Mouse (Mus musculus): Measurements from ENCODE around the gene Auts2. TPM values are rescaled to one million over a fixed set of nuclear protein-coding genes. Genes with fewer than 3 reads are reported as not detected.
A peak's percentile ranks its signal among the peaks of the same experiment; 100 is the strongest.

The Auts2 gene
- polyA plus RNA-seq, 1 experiment from 2014 or later, result 45.3 TPM

- no peaks in the 10 kb centered on the region for H3K27me3 ChIP-seq
- peaks cover 20% of the 10 kb centered on the region for H3K4me1 ChIP-seq
- H3K9me3 ChIP-seq (replicated peaks), result no peaks in the 10 kb centered on the region
- 26% methylated on average over 3 of the region's 3 CpGs for WGBS
- no peak overlapping the region for H3K4me3 ChIP-seq (replicated peaks)
- H3K36me3 ChIP-seq, result no peaks in the 10 kb centered on the region
- ATAC-seq (ENCODE audit: insufficient number of reproducible peaks, low FRiP score, low TSS enrichment, low read depth), result no peak
- H3K27ac ChIP-seq (replicated peaks), result no peak overlapping the region
- H3K4me2 ChIP-seq (replicated peaks), result no peak overlapping the region
- no peak overlapping the region for H3K9ac ChIP-seq
These were observed 717.7 kb downstream of the Auts2 start for GRCm38 (mm10) chr5:131825421-131825820.

GRCm38 (mm10) chr5:131824197-131824991 is 718.8 kb downstream of the Auts2 start:
- Histone ChIP-seq H3K9me3 (replicated peaks) (no peaks in the 10 kb centered on the region), H3K4me2 (replicated peaks) (no peak overlapping the region), H3K27ac (replicated peaks) (no peak overlapping the region), H3K9ac (no peak overlapping the region), H3K27me3 (no peaks in the 10 kb centered on the region), H3K4me3 (replicated peaks) (no peak overlapping the region), H3K36me3 (no peaks in the 10 kb centered on the region), H3K4me1 (peaks cover 12% of the 10 kb centered on the region)
- ATAC-seq (ENCODE audit: insufficient number of reproducible peaks, low FRiP score, low TSS enrichment, low read depth), result no peak
- 45% methylated on average over 11 of the region's 11 CpGs for WGBS

- WGBS, result 58% methylated on average over 4 of the region's 4 CpGs
- ATAC-seq (ENCODE audit: insufficient number of reproducible peaks, low FRiP score, low TSS enrichment, low read depth), result no peak
These were observed 721.7 kb downstream of the Auts2 start for GRCm38 (mm10) chr5:131821461-131821860.

GRCm38 (mm10) chr5:131819251-131819691 is 723.9 kb downstream of the Auts2 start:
- Histone ChIP-seq H3K4me2 (replicated peaks) (no peak overlapping the region), H3K36me3 (no peaks in the 10 kb centered on the region), H3K27me3 (no peaks in the 10 kb centered on the region), H3K9me3 (replicated peaks) (no peaks in the 10 kb centered on the region), H3K4me3 (replicated peaks) (no peak overlapping the region), H3K27ac (replicated peaks) (no peak overlapping the region), H3K9ac (no peak overlapping the region), H3K4me1 (peaks cover 9% of the 10 kb centered on the region)
- ATAC-seq (ENCODE audit: insufficient number of reproducible peaks, low FRiP score, low TSS enrichment, low read depth), result no peak
- 87% methylated on average over 15 of the region's 15 CpGs for WGBS

More at GRCm38 (mm10) chr5:131821461-131821860, 721.7 kb downstream of the Auts2 start:
- Histone ChIP-seq H3K4me1 (peaks cover 7% of the 10 kb centered on the region; the same call in 1 of the 2 replicates), H3K9me3 (replicated peaks) (no peaks in the 10 kb centered on the region), H3K36me3 (no peaks in the 10 kb centered on the region), H3K4me2 (replicated peaks) (no peak overlapping the region), H3K27ac (replicated peaks) (no peak overlapping the region), H3K4me3 (replicated peaks) (no peak overlapping the region), H3K9ac (no peak overlapping the region), H3K27me3 (no peaks in the 10 kb centered on the region)

GRCm38 (mm10) chr5:131815498-131815897 is 727.6 kb downstream of the Auts2 start:
- H3K27ac ChIP-seq (replicated peaks), result 0 out of 2 replicates have a peak overlapping the region, but pooled peaks have one; percentile 68
- no peaks in the 10 kb centered on the region for H3K27me3 ChIP-seq
- no peak overlapping the region for H3K4me2 ChIP-seq (replicated peaks)
- H3K4me3 ChIP-seq (replicated peaks), result no peak overlapping the region
- no peaks in the 10 kb centered on the region for H3K36me3 ChIP-seq
- peaks cover 27% of the 10 kb centered on the region for H3K4me1 ChIP-seq
- H3K9me3 ChIP-seq (replicated peaks), result no peaks in the 10 kb centered on the region
- ATAC-seq (ENCODE audit: insufficient number of reproducible peaks, low FRiP score, low TSS enrichment, low read depth), result no peak
- 62% methylated on average over 3 of the region's 3 CpGs for WGBS
- no peak overlapping the region for H3K9ac ChIP-seq

GRCm38 (mm10) chr5:131814503-131815003 is 728.6 kb downstream of the Auts2 start:
- H3K4me3 ChIP-seq (replicated peaks), result no peak overlapping the region
- no peaks in the 10 kb centered on the region for H3K9me3 ChIP-seq (replicated peaks)
- ATAC-seq (ENCODE audit: insufficient number of reproducible peaks, low FRiP score, low TSS enrichment, low read depth), result no peak
- H3K36me3 ChIP-seq, result no peaks in the 10 kb centered on the region
- H3K4me2 ChIP-seq (replicated peaks), result no peak overlapping the region
- peak overlapping the region; percentile 68 for H3K27ac ChIP-seq (replicated peaks)
- H3K4me1 ChIP-seq, result peaks cover 27% of the 10 kb centered on the region
- H3K27me3 ChIP-seq, result no peaks in the 10 kb centered on the region
- H3K9ac ChIP-seq, result no peak overlapping the region
- WGBS, result 19% methylated on average over 9 of the region's 9 CpGs

- H3K4me1 ChIP-seq, result peaks cover 27% of the 10 kb centered on the region
- H3K9me3 ChIP-seq (replicated peaks), result no peaks in the 10 kb centered on the region
- H3K9ac ChIP-seq, result no peak overlapping the region
- WGBS, result 53% methylated on average over 10 of the region's 10 CpGs
- H3K36me3 ChIP-seq, result no peaks in the 10 kb centered on the region
- no peak overlapping the region for H3K4me3 ChIP-seq (replicated peaks)
- H3K27ac ChIP-seq (replicated peaks), result peak overlapping the region; percentile 63
- no peak overlapping the region for H3K4me2 ChIP-seq (replicated peaks)
- no peak for ATAC-seq (ENCODE audit: insufficient number of reproducible peaks, low FRiP score, low TSS enrichment, low read depth)
- H3K27me3 ChIP-seq, result no peaks in the 10 kb centered on the region
These were observed 729.1 kb downstream of the Auts2 start for GRCm38 (mm10) chr5:131813952-131814502.

GRCm38 (mm10) chr5:131813331-131813781 is 729.8 kb downstream of the Auts2 start:
- Histone ChIP-seq H3K4me1 (peaks cover 27% of the 10 kb centered on the region), H3K36me3 (no peaks in the 10 kb centered on the region), H3K9ac (no peak overlapping the region), H3K27me3 (no peaks in the 10 kb centered on the region), H3K4me3 (replicated peaks) (no peak overlapping the region), H3K27ac (replicated peaks) (0 out of 2 replicates have a peak overlapping the region, but pooled peaks have one; percentile 0), H3K4me2 (replicated peaks) (no peak overlapping the region), H3K9me3 (replicated peaks) (no peaks in the 10 kb centered on the region)
- 48% methylated on average over 7 of the region's 7 CpGs for WGBS
- ATAC-seq (ENCODE audit: insufficient number of reproducible peaks, low FRiP score, low TSS enrichment, low read depth), result no peak

GRCm38 (mm10) chr5:131812483-131813063 is 730.6 kb downstream of the Auts2 start:
- no peaks in the 10 kb centered on the region for H3K27me3 ChIP-seq
- no peaks in the 10 kb centered on the region for H3K36me3 ChIP-seq
- H3K9ac ChIP-seq, result no peak overlapping the region
- peaks cover 27% of the 10 kb centered on the region for H3K4me1 ChIP-seq
- peak overlapping the region; percentile 0; the same call in 1 of the 2 replicates for H3K27ac ChIP-seq (replicated peaks)
- no peaks in the 10 kb centered on the region for H3K9me3 ChIP-seq (replicated peaks)
- 49% methylated on average over 10 of the region's 10 CpGs for WGBS
- no peak overlapping the region for H3K4me2 ChIP-seq (replicated peaks)
- H3K4me3 ChIP-seq (replicated peaks), result no peak overlapping the region
- no peak for ATAC-seq (ENCODE audit: insufficient number of reproducible peaks, low FRiP score, low TSS enrichment, low read depth)

- Histone ChIP-seq H3K9ac (no peak overlapping the region), H3K4me2 (replicated peaks) (no peak overlapping the region), H3K9me3 (replicated peaks) (no peaks in the 10 kb centered on the region), H3K27me3 (no peaks in the 10 kb centered on the region), H3K4me3 (replicated peaks) (no peak overlapping the region), H3K4me1 (peaks cover 27% of the 10 kb centered on the region), H3K36me3 (no peaks in the 10 kb centered on the region), H3K27ac (replicated peaks) (no peak overlapping the region)
- ATAC-seq (ENCODE audit: insufficient number of reproducible peaks, low FRiP score, low TSS enrichment, low read depth), result no peak
- 84% methylated on average over 2 of the region's 2 CpGs for WGBS
These were observed 736.8 kb downstream of the Auts2 start for GRCm38 (mm10) chr5:131806350-131806749.

GRCm38 (mm10) chr5:131805277-131805676 is 737.9 kb downstream of the Auts2 start:
- 59% methylated on average over 4 of the region's 4 CpGs for WGBS
- H3K9ac ChIP-seq, result no peak overlapping the region
- peaks cover 27% of the 10 kb centered on the region for H3K4me1 ChIP-seq
- H3K27ac ChIP-seq (replicated peaks), result no peak overlapping the region
- no peak overlapping the region for H3K4me2 ChIP-seq (replicated peaks)
- no peak for ATAC-seq (ENCODE audit: insufficient number of reproducible peaks, low FRiP score, low TSS enrichment, low read depth)
- no peak overlapping the region for H3K4me3 ChIP-seq (replicated peaks)
- no peaks in the 10 kb centered on the region for H3K27me3 ChIP-seq
- H3K36me3 ChIP-seq, result no peaks in the 10 kb centered on the region
- H3K9me3 ChIP-seq (replicated peaks), result no peaks in the 10 kb centered on the region

Data from embryonic facial prominence, embryonic 15.5 days (tissue).